Mouse (Mus musculus) brain, adult 2 months (tissue): ENCODE measurements around the gene Pde4d.

ENCODE experiments used
- DNase-seq: peaks from one replicate; pipeline ENCODE4 v3.0.0; 2011; ENCODE audit warnings: low read depth, low spot score

The Pde4d gene

GRCm38 (mm10) chr13:109296347-109297037 is 846.7 kb downstream of the Pde4d start:
- no peak for DNase-seq

GRCm38 (mm10) chr13:109298852-109299251 is 849.1 kb downstream of the Pde4d start:
- peak; percentile 19 for DNase-seq

- peak; percentile 52 for DNase-seq
Measured at GRCm38 (mm10) chr13:109299511-109300250, 849.9 kb downstream of the Pde4d start.

GRCm38 (mm10) chr13:109312542-109312941 is 862.8 kb downstream of the Pde4d start:
- DNase-seq: no peak

- no peak for DNase-seq
Measured at GRCm38 (mm10) chr13:109315608-109316007, 865.9 kb downstream of the Pde4d start.

GRCm38 (mm10) chr13:109317644-109318043 is 867.9 kb downstream of the Pde4d start:
- no peak for DNase-seq

GRCm38 (mm10) chr13:109318434-109318998 is 868.8 kb downstream of the Pde4d start:
- no peak for DNase-seq

- DNase-seq: no peak
Measured at GRCm38 (mm10) chr13:109326061-109326460, 876.3 kb downstream of the Pde4d start.

GRCm38 (mm10) chr13:109331563-109331962 is 881.8 kb downstream of the Pde4d start:
- no peak for DNase-seq

GRCm38 (mm10) chr13:109341902-109342301 is 892.2 kb downstream of the Pde4d start:
- DNase-seq: peak; percentile 39

GRCm38 (mm10) chr13:109342469-109342868 is 892.7 kb downstream of the Pde4d start:
- DNase-seq: no peak

GRCm38 (mm10) chr13:109343596-109343995 is 893.8 kb downstream of the Pde4d start:
- DNase-seq: peak; percentile 91

GRCm38 (mm10) chr13:109347770-109348169 is 898.0 kb downstream of the Pde4d start:
- DNase-seq: peak; percentile 97

GRCm38 (mm10) chr13:109348316-109348715 is 898.6 kb downstream of the Pde4d start:
- no peak for DNase-seq

GRCm38 (mm10) chr13:109350100-109350499 is 900.4 kb downstream of the Pde4d start:
- DNase-seq: no peak

- DNase-seq: peak; percentile 65
Measured at GRCm38 (mm10) chr13:109354017-109354416, 904.3 kb downstream of the Pde4d start.

- no peak for DNase-seq
Measured at GRCm38 (mm10) chr13:109356252-109356651, 906.5 kb downstream of the Pde4d start.

- peak; percentile 47 for DNase-seq
Measured at GRCm38 (mm10) chr13:109359994-109360393, 910.2 kb downstream of the Pde4d start.

GRCm38 (mm10) chr13:109362340-109362739 is 912.6 kb downstream of the Pde4d start:
- peak; percentile 85 for DNase-seq

GRCm38 (mm10) chr13:109374465-109374864 is 924.7 kb downstream of the Pde4d start:
- DNase-seq: no peak

GRCm38 (mm10) chr13:109376681-109377080 is 926.9 kb downstream of the Pde4d start:
- DNase-seq: no peak

- DNase-seq: no peak
Measured at GRCm38 (mm10) chr13:109380149-109380548, 930.4 kb downstream of the Pde4d start.
